Mouse (Mus musculus) myocyte (in vitro differentiated cells): ENCODE data around the gene Micall1. TPM values are rescaled to one million over a fixed set of nuclear protein-coding genes. Genes with fewer than 3 reads are reported as not detected.

Source experiments
- H3K27me3 ChIP-seq: one replicate; pipeline ENCODE4 v1.6.1; 2011; ENCODE audit not compliant: control insufficient read depth, insufficient read depth, insufficient read length
- H3K36me3 ChIP-seq: one replicate; pipeline ENCODE4 v1.6.1; 2011; ENCODE audit not compliant: control insufficient read depth, insufficient read depth
- H3K4me2 ChIP-seq: one replicate; pipeline ENCODE4 v1.6.1; 2011; ENCODE audit warnings: low read depth, control low read depth
- H3K4me3 ChIP-seq: one replicate; pipeline ENCODE4 v1.5.1; 2011; ENCODE audit warnings: mild to moderate bottlenecking, control low read depth, moderate library complexity
- H3K79me2 ChIP-seq: one replicate; pipeline ENCODE4 v1.6.1; 2011; ENCODE audit not compliant: control insufficient read depth, insufficient read depth
- H3ac ChIP-seq: one replicate; pipeline ENCODE4 v1.6.1; 2011; ENCODE audit not compliant: control insufficient read depth, insufficient read length
- CEBPB ChIP-seq: IDR thresholded peaks from 2 replicates; pipeline ENCODE4 v1.6.1; 2011; ENCODE audit warnings: mild to moderate bottlenecking, moderate library complexity; ENCODE audit not compliant: poor library complexity, insufficient read depth, severe bottlenecking
- E2F4 ChIP-seq: IDR thresholded peaks from one replicate; pipeline ENCODE4 v1.6.1; 2011; ENCODE audit warnings: mild to moderate bottlenecking, control low read depth, moderate library complexity; ENCODE audit not compliant: insufficient read depth
- MAX ChIP-seq: IDR thresholded peaks from one replicate; pipeline ENCODE4 v1.6.1; 2011; ENCODE audit warnings: low read depth, mild to moderate bottlenecking, control low read depth
- MYOD1 ChIP-seq, 3 experiments: IDR thresholded peaks; one replicate each; pipeline ENCODE4 v1.6.1; 2011; ENCODE audit warnings: control low read depth in 2 of 3, low read depth in 2 of 3, mild to moderate bottlenecking in 2 of 3, moderate library complexity in 1 of 3; ENCODE audit not compliant: insufficient read length in 2 of 3, control insufficient read depth in 1 of 3
- MYOG ChIP-seq, 3 experiments: IDR thresholded peaks; one replicate each; pipeline ENCODE4 v1.6.1; 2011; ENCODE audit warnings: control low read depth in 2 of 3, low read depth in 2 of 3, mild to moderate bottlenecking in 2 of 3; ENCODE audit not compliant: insufficient read length in 2 of 3, control insufficient read depth in 1 of 3, insufficient read depth in 1 of 3
- POLR2A ChIP-seq: IDR thresholded peaks from one replicate; pipeline ENCODE4 v1.6.1; 2011; ENCODE audit warnings: low read depth, mild to moderate bottlenecking, control low read depth, moderate library complexity; ENCODE audit not compliant: insufficient read length
- POLR2AphosphoS2 ChIP-seq: IDR thresholded peaks from one replicate; pipeline ENCODE4 v1.6.1; 2011; ENCODE audit warnings: low read depth, control low read depth; ENCODE audit not compliant: insufficient read length
- REST ChIP-seq: IDR thresholded peaks from one replicate; pipeline ENCODE4 v1.6.1; 2011; ENCODE audit warnings: mild to moderate bottlenecking, control low read depth, moderate library complexity; ENCODE audit not compliant: insufficient read depth, insufficient read length
- SRF ChIP-seq: IDR thresholded peaks from one replicate; pipeline ENCODE4 v1.6.1; 2011; ENCODE audit warnings: low read depth; ENCODE audit not compliant: control insufficient read depth, insufficient read length
- TCF12 ChIP-seq: IDR thresholded peaks from one replicate; pipeline ENCODE4 v1.6.1; 2011; ENCODE audit warnings: mild to moderate bottlenecking, control low read depth; ENCODE audit not compliant: poor library complexity, insufficient read depth, severe bottlenecking
- TCF3 ChIP-seq: IDR thresholded peaks from one replicate; pipeline ENCODE4 v1.6.1; 2011; ENCODE audit warnings: low read depth, control low read depth; ENCODE audit not compliant: insufficient read length
- USF1 ChIP-seq: IDR thresholded peaks from one replicate; pipeline ENCODE4 v1.6.1; 2011; ENCODE audit warnings: low read depth, mild to moderate bottlenecking, control low read depth, moderate library complexity
- polyA plus RNA-seq: library from polyadenylated mRNA; unstranded; fragments of >200 nt; fragmentation: generic; extraction: Trizol; gene quantifications from one replicate; pipeline ENCODE4 v1.2.1, GENCODE M21; 2012; ENCODE audit warnings: missing spikeins

Gene Micall1
- polyA plus RNA-seq, 1 experiment = 18.0 TPM

DNA sequence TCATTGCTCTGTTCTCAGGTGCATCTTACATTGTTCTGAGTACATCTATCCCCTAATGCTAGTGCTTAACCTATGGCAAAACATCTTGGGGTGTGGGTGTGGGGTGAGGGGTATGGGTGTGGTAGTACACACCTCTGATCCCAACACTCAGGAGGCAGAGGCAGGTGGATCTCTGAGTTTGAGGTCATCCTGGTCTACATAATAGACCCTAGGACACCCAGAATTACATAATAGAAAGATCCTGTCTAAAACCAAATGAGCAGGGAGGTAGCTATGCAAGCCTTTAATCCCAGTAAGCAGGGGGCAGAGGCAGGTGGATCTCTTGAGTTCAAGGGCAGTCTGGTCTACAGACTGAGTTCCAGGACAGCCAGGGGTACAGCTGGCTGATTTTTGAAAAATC, 34.9 kb upstream of the Micall1 start:
- Histone ChIP-seq H3K79me2 (peaks cover 24% of the 10 kb centered on the region), H3K36me3 (peaks cover 27% of the 10 kb centered on the region), H3K27me3 (peaks cover 4% of the 10 kb centered on the region), H3K4me2 (no peak overlapping the region), H3K4me3 (peak overlapping the region; percentile 75), H3ac (no peak overlapping the region)
- no peak for TF ChIP-seq REST
- TF ChIP-seq SRF = no peak
- no peak for TF ChIP-seq MYOG (IDR thresholded peaks at IDR 0.05; ENCODE audit: control insufficient read depth in 1 of 3, insufficient read depth in 1 of 3, insufficient read length in 2 of 3, low read depth in 2 of 3)
- TF ChIP-seq POLR2A = no peak
- TF ChIP-seq CEBPB = no peak
- no peak for TF ChIP-seq POLR2AphosphoS2
- TF ChIP-seq E2F4 = no peak
- no peak for TF ChIP-seq USF1
- TF ChIP-seq TCF3 = no peak
- no peak for TF ChIP-seq TCF12
- TF ChIP-seq MYOD1 (IDR thresholded peaks at IDR 0.05; ENCODE audit: control insufficient read depth in 1 of 3, insufficient read length in 2 of 3, low read depth in 2 of 3) = no peak
- TF ChIP-seq MAX = no peak

DNA sequence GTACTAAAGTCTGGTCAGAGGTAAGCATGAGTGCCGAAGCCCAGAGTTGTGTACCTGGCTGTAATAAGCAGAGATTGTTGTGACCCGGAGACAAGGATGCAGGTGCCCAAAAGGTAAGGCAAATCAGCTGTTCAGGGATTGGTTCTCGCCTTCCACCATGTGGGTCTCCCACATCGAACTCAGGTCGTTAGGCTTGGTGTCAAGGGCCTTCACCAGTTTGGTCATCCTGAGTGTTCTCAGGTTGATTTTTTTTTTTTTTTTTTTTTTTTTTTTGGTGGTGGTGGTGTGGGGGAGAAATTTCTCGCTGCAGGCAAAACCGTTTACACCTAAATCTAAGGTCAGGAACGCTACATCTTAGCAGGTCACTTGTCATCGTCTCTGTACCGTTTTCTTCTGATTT, 34.3 kb upstream of the Micall1 start:
- Histone ChIP-seq H3K4me3 (peak overlapping the region; percentile 75), H3K4me2 (peak overlapping the region; percentile 86), H3ac (peak overlapping the region; percentile 65), H3K27me3 (peaks cover 2% of the 10 kb centered on the region), H3K79me2 (peaks cover 24% of the 10 kb centered on the region), H3K36me3 (peaks cover 30% of the 10 kb centered on the region)
- TF ChIP-seq E2F4 (no peak), POLR2AphosphoS2 (peak; percentile 54), MYOD1 (IDR thresholded peaks at IDR 0.05; ENCODE audit: control insufficient read depth in 1 of 3, insufficient read length in 2 of 3, low read depth in 2 of 3) (no peak)

DNA sequence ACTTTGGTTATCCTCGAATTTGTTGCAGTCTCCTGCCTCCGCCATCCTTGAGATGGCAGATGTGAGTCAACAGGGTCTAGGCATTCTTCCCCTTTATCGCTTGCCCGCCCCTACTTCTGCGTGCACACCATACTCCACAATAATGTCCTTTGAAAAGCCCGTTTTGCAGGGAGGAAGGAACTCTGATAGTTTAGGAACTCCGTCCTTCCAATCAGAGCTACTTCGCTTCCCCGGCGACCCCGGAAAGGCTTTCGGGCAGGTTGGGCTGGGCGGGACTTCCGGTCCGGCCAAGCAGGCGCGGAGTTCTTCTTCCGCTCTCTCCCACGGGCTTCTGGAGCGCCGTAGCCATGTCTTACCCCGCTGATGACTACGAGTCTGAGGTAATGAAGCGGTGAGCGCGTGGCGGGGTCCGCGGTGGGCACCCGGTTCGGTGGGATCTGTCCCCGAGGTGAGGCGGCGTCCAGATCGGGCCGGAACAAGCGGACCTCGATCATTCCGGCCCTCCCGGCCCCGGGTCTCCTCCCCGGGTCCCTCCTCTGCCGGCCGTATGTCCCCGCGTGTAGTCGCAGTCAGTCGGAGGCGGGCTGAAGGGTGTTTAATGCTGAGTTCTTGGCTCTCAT, 33.7 kb upstream of the Micall1 start, which contains the start of gene Eif3l:
Gene Eif3l, plus strand, starts transcription at position 267 of the 620 bp plus-strand sequence.
- Histone ChIP-seq H3K27me3 (no peaks in the 10 kb centered on the region), H3ac (peak within 1 kb of the TSS; percentile 65), H3K79me2 (peaks cover 24% of the 10 kb centered on the region), H3K36me3 (peaks cover 36% of the 10 kb centered on the region), H3K4me3 (peak within 1 kb of the TSS; percentile 75), H3K4me2 (peak within 1 kb of the TSS; percentile 97)
- TF ChIP-seq TCF3 (no peak), REST (no peak), USF1 (no peak), MYOD1 (IDR thresholded peaks at IDR 0.05; ENCODE audit: control insufficient read depth in 1 of 3, insufficient read length in 2 of 3, low read depth in 2 of 3) (no peak), POLR2AphosphoS2 (peak; percentile 59), MAX (no peak), POLR2A (peak; percentile 88), E2F4 (peak; percentile 71), CEBPB (no peak), MYOG (IDR thresholded peaks at IDR 0.05; ENCODE audit: control insufficient read depth in 1 of 3, insufficient read depth in 1 of 3, insufficient read length in 2 of 3, low read depth in 2 of 3) (peak in 1 of 3 experiments; percentile 20), TCF12 (no peak)

DNA sequence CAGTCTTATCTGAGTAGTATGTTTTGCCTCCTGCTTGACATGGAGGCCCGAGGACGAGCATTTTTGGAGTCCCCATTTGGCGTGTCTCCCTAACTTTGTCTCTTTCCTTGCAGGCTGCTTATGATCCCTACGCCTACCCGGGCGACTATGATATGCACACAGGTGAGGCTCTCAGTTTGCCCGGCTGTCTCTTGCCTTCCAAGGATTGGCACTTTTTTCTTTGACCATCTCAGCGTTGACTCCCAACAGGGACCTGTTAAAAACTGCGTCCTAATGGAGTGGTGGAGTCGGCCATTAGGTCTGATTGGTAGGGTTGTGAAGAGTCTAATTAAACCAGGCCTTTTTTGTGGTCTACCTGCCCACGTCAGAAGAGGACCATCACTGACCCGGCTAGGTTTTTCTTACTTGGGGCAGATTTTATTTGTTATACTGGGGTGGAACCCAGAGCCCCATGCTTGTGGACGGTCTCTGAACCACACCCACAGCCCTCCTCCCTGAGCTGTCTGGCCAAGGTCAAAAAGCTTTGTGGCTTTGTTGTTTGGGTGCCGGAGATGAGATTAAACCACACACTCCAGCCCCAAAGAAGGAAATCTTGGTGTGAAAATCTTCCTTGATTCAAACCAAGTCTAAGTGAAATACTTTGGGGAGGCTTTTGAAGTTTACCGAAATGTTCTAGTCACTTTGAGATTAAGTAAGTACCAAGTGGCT, 32.9 kb upstream of the Micall1 start:
- Histone ChIP-seq H3K36me3 (peaks cover 42% of the 10 kb centered on the region), H3K4me3 (peak overlapping the region; percentile 75), H3K4me2 (peak overlapping the region; percentile 97), H3K79me2 (peaks cover 24% of the 10 kb centered on the region), H3ac (peak overlapping the region; percentile 65), H3K27me3 (no peaks in the 10 kb centered on the region)
- TF ChIP-seq USF1 (no peak), SRF (no peak), POLR2AphosphoS2 (no peak), MAX (no peak), MYOD1 (IDR thresholded peaks at IDR 0.05; ENCODE audit: control insufficient read depth in 1 of 3, insufficient read length in 2 of 3, low read depth in 2 of 3) (no peak), CEBPB (no peak), TCF12 (no peak), E2F4 (no peak), POLR2A (no peak), REST (no peak), MYOG (IDR thresholded peaks at IDR 0.05; ENCODE audit: control insufficient read depth in 1 of 3, insufficient read depth in 1 of 3, insufficient read length in 2 of 3, low read depth in 2 of 3) (no peak), TCF3 (no peak)
